13 mouse cellular contexts compared by ENCODE assay signal in genomic region chr11:31725936-31726647, GRCm38 (mm10). TPM values are rescaled to one million over a fixed set of nuclear protein-coding genes. Genes with fewer than 3 reads are reported as not detected.
DNase-seq lines count a peak whose midpoint lies in the region; ATAC-seq and TF ChIP-seq lines count a peak whose summit lies in the region.
"Had no signal": no experiment of that assay in that cellular context is flagged by ENCODE, and none has a peak within 500 bp of the region (broad histone marks: within the 10 kb centered on the region; RNA-seq: fewer than 3 reads in every experiment).

No protein-coding gene starts in this region.

- 76% methylated on average over 15 of the region's 15 CpGs for WGBS in kidney, postnatal 0 days

- TF ChIP-seq EP300 in MEL (IDR thresholded peaks at IDR 0.05; ENCODE audit: low read depth in 1 of 2, low read length in 2 of 2): no peak

- TF ChIP-seq RAD21 in MEL (IDR thresholded peaks at IDR 0.05; ENCODE audit: low read depth, low read length): no peak

- no peaks in the 10 kb centered on the region for H3K36me3 ChIP-seq in kidney, postnatal 0 days (ENCODE audit: insufficient read depth, low read length)
- no peaks in the 10 kb centered on the region for H3K36me3 ChIP-seq in MEL (ENCODE audit: control insufficient read depth in 1 of 2, insufficient read depth in 2 of 2, low read length in 2 of 2)
- H3K36me3 ChIP-seq: limb, embryonic 12.5 days; neural tube, embryonic 12.5 days had no signal

- H3K4me1 ChIP-seq in kidney, postnatal 0 days (replicated peaks; ENCODE audit: insufficient read depth, low read length): peaks cover 12% of the 10 kb centered on the region
- no peaks in the 10 kb centered on the region for H3K4me1 ChIP-seq in MEL (ENCODE audit: control insufficient read depth in 1 of 2, insufficient read depth in 2 of 2, low read length in 2 of 2)

- H3K4me3 ChIP-seq in kidney, postnatal 0 days (replicated peaks; ENCODE audit: low read depth, low read length): no peak overlapping the region
- no peak overlapping the region for H3K4me3 ChIP-seq in MEL (ENCODE audit: control insufficient read depth in 1 of 2, insufficient read depth in 1 of 2, low read depth in 2 of 2, low read length in 2 of 2)
- H3K4me3 ChIP-seq: limb, embryonic 12.5 days; neural tube, embryonic 12.5 days had no signal

- peak; percentile 79 for ATAC-seq in kidney, postnatal 0 days (replicated peaks; ENCODE audit: low FRiP score, low read depth)
- peak; percentile 95 to 98 for ATAC-seq in hematopoietic stem cell, adult 5-6 weeks (replicated peaks in 1 of 2; ENCODE audit: insufficient read depth in 1 of 2, low FRiP score in 2 of 2, low TSS enrichment in 1 of 2, low read depth in 1 of 2, poor library complexity in 2 of 2, severe bottlenecking in 2 of 2)
- ATAC-seq in megakaryocyte progenitor cell, adult 5-6 weeks (replicated peaks; ENCODE audit: poor library complexity): peak; percentile 87

- H3K79me2 ChIP-seq in MEL (ENCODE audit: control insufficient read depth, insufficient read depth, low read length, poor library complexity): no peaks in the 10 kb centered on the region

- no peak overlapping the region for H3K27ac ChIP-seq in kidney, postnatal 0 days
- no peak overlapping the region for H3K27ac ChIP-seq in MEL (ENCODE audit: control insufficient read depth, low read depth, low read length)
- H3K27ac ChIP-seq: hindbrain, embryonic 14.5 days; limb, embryonic 12.5 days; neural tube, embryonic 12.5 days had no signal

- no peak for TF ChIP-seq CTCF in kidney, postnatal 0 days (IDR thresholded peaks at IDR 0.05; ENCODE audit: low read depth)
- no peak for TF ChIP-seq CTCF in MEL (IDR thresholded peaks at IDR 0.05 in 2 of 3, conservative IDR thresholded peaks at IDR 0.05 in 1 of 3; ENCODE audit: control insufficient read depth in 1 of 3, insufficient read depth in 1 of 3, low read depth in 2 of 3, low read length in 3 of 3, poor library complexity in 1 of 3, severe bottlenecking in 1 of 3)

- no peak for DNase-seq in kidney, postnatal 0 days (ENCODE audit: low spot score)
- no peak for DNase-seq in kidney, postnatal 10 days
- DNase-seq in MEL (ENCODE audit: low read depth, low spot score): peak; percentile 62
- no peak for DNase-seq in urinary bladder, postnatal 14 days (ENCODE audit: low spot score)
- DNase-seq in spleen, postnatal 4 days (ENCODE audit: low spot score in 2 of 2): no peak
- DNase-seq: cerebellum, adult 8-10 months; kidney, adult 9 months; thymus, postnatal 14 days had no signal

- H3K9ac ChIP-seq in kidney, postnatal 0 days (ENCODE audit: low read depth, low read length): no peak overlapping the region
- no peak overlapping the region for H3K9ac ChIP-seq in MEL (ENCODE audit: control insufficient read depth, low read depth, low read length, poor library complexity, severe bottlenecking)
- H3K9ac ChIP-seq: hindbrain, embryonic 14.5 days; limb, embryonic 12.5 days; neural tube, embryonic 12.5 days had no signal

- H3K4me2 ChIP-seq in kidney, postnatal 0 days (ENCODE audit: low read length): no peak overlapping the region
- H3K4me2 ChIP-seq: hindbrain, embryonic 14.5 days; limb, embryonic 12.5 days; neural tube, embryonic 12.5 days had no signal

- no peaks in the 10 kb centered on the region for H3K27me3 ChIP-seq in kidney, postnatal 0 days (ENCODE audit: insufficient read depth, low read length)
- H3K27me3 ChIP-seq in MEL (ENCODE audit: control insufficient read depth in 1 of 2, insufficient read depth in 2 of 2, low read length in 2 of 2): peaks cover 0 to 2% of the 10 kb centered on the region in 2 experiments; a peak in 1 of 4 replicates
- H3K27me3 ChIP-seq: limb, embryonic 12.5 days; neural tube, embryonic 12.5 days had no signal

- no peaks in the 10 kb centered on the region for H3K9me3 ChIP-seq in kidney, postnatal 0 days (replicated peaks; ENCODE audit: low read length)
- no peaks in the 10 kb centered on the region for H3K9me3 ChIP-seq in MEL (replicated peaks; ENCODE audit: insufficient read depth, low read length)
- H3K9me3 ChIP-seq: limb, embryonic 12.5 days; neural tube, embryonic 12.5 days had no signal

- no peak for TF ChIP-seq POLR2A in MEL (IDR thresholded peaks at IDR 0.05; ENCODE audit: control insufficient read depth in 1 of 2, insufficient read depth in 1 of 2, low read depth in 1 of 2, low read length in 2 of 2, poor library complexity in 1 of 2)

TF ChIP-seq in MEL, 35 proteins besides CTCF, POLR2A, EP300 and RAD21:
- TF ChIP-seq BHLHE40 (IDR thresholded peaks at IDR 0.05; ENCODE audit: borderline replicate concordance, low read depth, low read length) (no peak), GATA1 (IDR thresholded peaks at IDR 0.05; ENCODE audit: low read depth, low read length) (0 out of 2 replicates have a peak, but pooled peaks have one; percentile 3), ZNF384 (IDR thresholded peaks at IDR 0.05; ENCODE audit: low read depth, low read length) (no peak), TBP (IDR thresholded peaks at IDR 0.05; ENCODE audit: low read depth, low read length) (no peak), TAL1 (IDR thresholded peaks at IDR 0.05; ENCODE audit: low read length) (peak; percentile 43)

RNA-seq across cellular contexts. Expression of gene Bod1, which starts 54.4 kb away (rescaled TPM):
- polyA plus RNA-seq in kidney, postnatal 0 days (2015; fragmentation: Nextera tagmentation; extraction: Ambion mirVana): 96.7 and 102 TPM in 2 replicates
- 39.6 and 47.3 TPM in 2 replicates for total RNA-seq in MEL (2012; rRNA removed)
- 10 to 100 TPM in 1 of 2 experiments, not detected in 1; 40.0 TPM for polyA plus RNA-seq in MEL (2012; ENCODE audit: insufficient read depth in 1 of 2, insufficient read length in 2 of 2, low read depth in 1 of 2, low replicate concordance in 2 of 2, missing spikeins in 1 of 2)
- 29.8 and 36.1 TPM in 2 replicates for total RNA-seq in hematopoietic stem cell, adult 5-6 weeks (2017)
- 16.2 and 17.8 TPM in 2 replicates for total RNA-seq in megakaryocyte progenitor cell, adult 5-6 weeks (2015)
- 16.4 and 19.2 TPM in 2 replicates for total RNA-seq in megakaryocyte progenitor cell, adult 5-6 weeks (2017)
